Mouse (Mus musculus): ENCODE results near the gene Cd164.

Cd164 gene

DNA sequence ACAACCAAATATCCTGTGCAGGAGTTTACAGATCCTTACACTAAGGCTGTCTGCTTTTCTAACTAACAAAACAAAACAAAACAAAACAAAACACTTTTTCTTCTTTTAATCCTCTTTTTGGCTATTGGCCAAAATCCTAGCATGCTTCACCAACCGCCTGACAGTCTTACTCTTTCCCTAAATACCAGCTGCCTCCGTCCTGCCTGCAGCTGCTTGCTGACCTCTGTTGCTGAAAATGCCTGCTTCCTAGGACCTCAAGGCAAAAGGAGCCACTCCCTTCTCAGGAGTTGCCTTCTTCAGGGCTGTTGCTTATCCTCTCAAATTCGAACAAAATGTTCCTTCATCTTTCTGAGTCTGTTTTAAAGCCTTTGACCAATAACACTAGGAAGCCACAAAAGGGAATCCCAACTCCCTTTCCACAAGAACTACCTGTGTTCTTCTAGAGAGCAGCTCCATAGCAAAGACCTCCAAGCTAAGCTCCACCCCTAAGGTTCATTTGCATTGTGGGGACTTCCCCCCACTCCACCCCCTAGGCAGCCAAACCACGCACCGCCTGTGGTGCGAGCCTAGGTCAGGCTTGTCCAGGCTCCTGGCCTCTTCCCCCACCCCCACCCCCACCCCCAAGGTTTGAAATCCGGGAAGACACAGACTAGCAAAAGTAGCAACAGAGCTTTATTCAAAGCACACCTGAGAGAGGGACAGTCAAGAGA lies 25.4 kb downstream of the Cd164 start:
- in situ Hi-C loops (cut with MboI, MseI): no loop called here

DNA sequence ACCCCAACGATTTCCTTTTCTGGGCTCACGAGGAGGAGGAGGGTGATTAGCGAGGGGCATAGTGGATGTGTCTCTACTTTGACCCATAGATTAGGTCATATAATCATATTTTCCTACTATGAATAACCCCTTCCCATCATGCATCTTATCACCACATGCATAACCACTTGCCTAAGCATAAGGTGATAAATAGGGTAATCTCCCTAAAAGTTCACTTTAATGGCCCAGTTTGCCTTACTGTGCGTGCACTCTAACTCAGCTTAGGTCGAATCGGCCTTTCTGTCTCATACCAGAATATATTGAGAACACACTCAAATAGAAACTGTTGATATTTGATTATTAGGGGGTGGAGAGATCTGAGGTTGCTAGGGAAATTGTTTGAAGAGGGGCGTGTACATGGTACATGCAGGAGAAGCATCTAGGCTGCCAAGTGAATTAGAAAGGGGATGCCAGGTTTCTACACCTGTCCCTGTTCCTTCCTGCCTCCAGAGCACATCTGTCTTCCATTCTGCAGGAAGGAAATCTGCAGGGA lies 26.1 kb downstream of the Cd164 start:
- in situ Hi-C loops (cut with MboI, MseI): no loop called here

DNA sequence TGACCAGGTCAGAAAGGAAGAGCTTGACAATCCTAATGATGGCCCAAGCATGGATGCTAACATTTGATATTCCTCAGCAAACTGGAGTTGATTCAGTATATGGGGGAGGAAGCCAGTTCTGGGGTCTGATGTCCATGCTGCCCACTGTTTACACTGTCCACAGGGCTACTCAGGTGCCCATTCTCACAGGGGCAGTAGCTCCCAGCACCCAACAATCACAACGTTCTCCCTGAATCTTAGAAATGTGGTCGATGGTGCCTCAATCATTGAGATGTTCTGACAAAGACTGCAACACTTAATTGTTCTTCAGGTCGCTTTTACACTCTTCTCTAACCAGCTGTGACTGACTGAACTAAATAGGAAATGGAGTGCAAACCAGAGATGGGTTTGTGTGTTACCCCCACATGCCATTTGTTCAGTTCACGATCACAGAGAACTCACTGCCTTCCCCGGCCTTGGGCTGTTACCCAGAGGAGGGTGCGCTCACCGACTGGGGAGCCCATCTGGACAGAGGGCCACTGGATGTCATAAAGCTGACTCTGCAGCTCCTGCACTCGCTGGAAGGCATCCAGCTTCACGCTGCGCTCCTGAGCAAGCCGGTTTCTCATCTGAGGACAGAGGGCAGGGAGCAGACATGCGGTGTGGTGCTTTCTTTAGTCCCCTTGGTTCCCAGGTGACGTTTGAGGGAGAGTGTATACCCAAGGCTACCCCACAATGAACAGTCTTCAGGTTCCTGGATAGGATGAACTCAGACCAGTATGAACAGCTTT lies 27.4 kb downstream of the Cd164 start:
- in situ Hi-C loops (cut with MboI, MseI): no loop called here

DNA sequence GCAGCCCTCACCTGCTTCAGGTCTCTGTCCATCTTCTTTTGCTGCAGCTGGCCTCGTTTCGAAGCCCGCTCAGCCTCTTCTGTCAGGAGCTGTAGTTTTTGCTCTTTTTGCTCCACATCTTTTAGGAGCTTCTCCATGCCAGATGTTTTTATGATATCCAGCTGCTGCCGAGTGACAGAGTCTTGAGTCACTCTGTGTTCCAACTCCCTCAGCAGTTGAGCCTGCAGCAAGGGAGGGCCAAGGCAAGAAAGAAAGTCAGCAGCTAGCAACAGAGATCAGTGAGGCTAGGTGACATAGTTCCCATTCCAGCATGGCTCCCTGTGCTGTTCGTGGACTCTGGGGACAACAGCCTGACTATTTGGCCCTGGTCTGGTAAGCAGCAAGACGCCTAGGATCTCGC lies 31.5 kb downstream of the Cd164 start:
- in situ Hi-C loops (cut with MboI, MseI): no loop called here

DNA sequence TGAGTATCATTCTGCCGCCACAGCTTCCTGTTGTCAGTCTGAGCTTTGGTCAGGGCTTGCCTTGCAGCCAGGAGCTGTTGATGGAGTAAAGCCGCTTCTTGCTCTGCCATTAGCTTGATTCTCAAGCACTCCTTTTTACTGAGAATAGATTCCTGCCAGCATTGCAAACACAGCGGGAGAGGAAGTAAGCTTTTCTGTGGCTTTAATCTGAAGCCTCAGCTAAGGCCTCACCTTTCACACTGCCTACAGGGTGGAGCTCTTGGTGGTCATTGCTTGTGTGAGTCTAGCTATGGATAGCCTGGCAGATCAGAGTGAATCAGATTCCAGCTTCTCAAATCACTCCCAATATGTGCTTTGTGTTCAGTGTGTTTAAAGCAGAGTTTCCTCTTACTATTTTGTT lies 33.1 kb downstream of the Cd164 start:
- in situ Hi-C loops (cut with MboI, MseI): no loop called here

DNA sequence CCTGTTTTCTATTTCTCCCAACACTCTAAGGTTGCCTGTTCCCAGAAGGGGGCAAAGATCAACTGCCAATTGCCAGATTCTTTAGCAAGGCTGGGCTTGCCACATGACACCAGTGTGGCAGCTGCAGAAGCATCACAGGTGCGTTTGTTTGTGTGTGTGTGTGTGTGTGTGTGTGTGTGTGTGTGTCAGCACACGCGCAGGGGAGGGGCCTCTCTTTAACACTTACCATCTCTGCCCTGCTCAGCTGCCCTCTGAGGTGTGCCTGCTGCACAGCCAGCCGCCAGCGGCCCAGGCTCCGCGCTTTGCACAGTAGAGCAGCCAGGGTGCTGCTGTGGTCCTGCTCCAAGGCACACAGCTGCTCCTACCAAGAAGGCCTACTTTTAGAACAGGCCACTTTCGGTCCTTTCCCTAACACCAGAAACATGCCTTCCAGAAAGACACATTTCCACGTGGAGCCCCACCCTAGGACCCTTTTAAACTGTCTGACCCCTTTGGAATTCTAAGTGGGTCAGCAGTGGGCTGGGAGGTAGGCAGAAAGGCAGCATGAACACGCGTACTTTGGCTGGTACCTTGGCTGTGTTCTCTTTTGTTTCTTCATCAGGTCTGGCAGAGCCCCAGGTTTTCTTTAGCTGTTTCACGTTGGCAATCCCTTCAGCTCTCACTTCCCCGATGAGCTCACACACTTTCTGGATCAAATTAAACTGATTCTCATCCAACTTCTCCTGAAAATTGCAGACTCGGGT lies 33.8 kb downstream of the Cd164 start:
- in situ Hi-C loops (cut with MboI, MseI): no loop called here

DNA sequence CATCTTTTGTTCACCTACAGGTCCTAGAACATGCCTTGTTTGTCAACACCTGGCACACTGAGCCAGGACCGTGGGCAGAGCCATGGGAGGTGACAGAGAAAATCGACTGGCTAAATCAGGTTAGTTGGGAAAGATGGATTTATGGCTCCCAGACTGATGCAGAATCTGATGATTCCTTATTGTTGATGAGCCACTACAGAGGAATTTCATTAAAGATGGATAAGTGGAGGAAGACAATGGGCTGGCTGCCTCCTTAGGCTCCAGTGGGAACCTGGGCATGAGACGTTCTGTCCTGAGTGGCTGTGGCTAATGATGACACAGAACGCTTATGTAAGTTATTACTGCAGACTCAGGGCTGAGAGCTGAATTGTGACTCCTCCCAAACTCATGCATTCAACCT lies 34.5 kb downstream of the Cd164 start:
- in situ Hi-C loops (cut with MboI, MseI): no loop called here

DNA sequence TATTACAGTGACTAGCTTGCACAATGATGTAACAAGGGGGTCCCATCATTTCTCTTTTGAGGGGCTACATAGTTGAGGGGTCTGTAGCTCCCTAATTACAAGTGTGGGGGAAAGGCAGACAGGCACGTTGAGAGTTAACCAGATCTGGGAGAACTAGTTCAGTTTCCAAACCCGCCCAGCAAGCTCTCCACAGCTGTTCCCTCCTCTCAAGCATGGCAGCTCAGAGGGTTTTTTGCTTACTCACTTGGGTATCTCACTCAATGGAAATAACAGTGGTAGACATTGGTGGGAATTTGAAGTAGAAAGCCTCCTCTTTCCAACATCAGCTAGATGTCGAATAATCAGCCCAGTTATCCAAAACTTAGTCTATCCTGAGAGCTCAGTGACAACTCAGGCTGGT lies 35.9 kb downstream of the Cd164 start:
- in situ Hi-C loops (cut with MboI, MseI): no loop called here

DNA sequence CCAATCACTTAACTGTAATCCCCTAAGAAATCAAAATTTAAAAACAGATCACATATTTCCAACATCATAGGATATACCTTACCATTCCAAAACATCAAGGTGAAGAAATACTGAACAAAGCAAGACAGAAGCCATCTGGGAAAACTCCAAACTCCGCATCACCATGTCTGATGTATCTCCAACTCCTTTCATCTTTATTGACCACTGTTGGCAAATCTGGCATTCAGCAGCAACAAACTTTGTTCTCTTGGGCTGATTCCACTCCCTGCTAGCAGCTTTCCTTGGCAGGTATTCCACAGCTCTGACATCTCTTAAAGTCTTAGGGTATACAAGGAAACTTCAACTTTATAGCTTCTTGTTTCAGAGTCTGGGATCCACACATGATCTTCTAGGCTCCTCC lies 39.2 kb downstream of the Cd164 start:
- in situ Hi-C loops (cut with MboI, MseI): no loop called here

DNA sequence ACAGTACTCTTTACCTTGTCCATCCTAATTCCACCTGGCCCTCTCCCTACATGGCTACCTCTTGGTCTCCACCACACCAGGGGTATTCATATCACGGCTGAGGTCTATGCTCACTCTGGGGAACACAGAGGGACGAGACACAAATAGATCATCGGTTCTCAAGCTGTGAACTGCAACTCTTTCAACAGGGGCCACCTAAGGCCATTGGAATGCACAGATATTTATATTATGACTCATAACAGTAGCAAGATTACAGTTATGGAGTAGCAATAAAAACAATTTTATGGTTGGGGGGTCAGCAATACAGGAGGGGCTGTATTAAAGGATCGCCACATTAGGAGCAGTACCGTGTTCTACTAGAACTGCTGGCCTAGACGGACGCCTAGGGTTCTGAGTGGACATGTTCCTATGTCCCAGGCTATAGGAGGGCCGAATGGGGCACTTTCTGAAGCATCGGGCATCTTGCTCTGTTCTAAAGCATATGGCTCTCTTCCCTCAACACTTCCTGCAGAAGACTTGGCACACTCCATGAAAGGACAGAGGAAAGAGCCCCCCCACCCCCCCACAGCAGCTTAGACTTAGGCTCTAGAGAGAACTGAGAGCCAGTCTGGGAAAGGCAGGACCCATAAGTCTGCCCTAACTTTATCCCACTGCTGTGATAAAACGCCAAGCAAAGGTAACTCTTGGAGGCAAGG lies 42.6 kb downstream of the Cd164 start:
- in situ Hi-C loops (cut with MboI, MseI): no loop called here

DNA sequence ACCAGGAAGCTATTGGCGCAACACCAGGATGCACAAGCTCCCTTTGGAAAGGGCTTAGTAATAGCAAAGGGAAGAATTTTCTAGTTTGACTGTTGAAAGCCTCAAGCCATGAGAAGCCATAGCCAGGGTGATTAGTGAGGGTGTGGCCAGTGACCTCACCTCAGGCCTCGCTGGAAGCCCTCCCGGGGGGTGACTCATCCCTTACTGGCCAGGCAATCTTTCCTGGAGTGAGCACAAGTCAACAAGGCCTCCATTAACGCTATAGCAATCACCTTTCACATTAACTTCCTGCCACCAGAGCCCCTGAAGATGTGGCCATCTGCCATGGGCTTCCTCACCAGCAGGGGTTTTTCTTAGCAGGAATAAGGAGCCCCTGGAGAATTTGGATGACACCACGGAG lies 45.9 kb downstream of the Cd164 start:
- in situ Hi-C loops (cut with MboI, MseI): no loop called here

DNA sequence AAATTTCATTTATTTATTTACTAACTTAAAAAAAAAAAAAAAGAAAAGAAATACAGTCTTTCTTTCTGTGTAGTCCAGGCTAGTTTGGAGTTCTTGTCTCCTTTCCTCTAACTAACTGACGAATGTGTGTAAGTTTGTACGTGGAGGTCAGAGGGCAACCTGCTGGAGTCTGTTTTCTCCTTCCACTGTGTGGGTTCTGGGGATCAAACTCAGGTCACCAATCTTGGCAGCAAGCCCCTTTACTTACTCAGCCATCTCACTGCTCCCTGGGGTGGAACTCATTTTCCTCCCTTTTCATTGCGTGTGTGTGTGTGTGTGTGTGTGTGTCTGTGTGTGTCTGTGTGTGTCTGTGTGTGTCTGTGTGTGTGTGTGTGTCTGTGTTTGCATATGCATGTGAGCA lies 49.1 kb downstream of the Cd164 start:
- in situ Hi-C loops (cut with MboI, MseI): no loop called here

DNA sequence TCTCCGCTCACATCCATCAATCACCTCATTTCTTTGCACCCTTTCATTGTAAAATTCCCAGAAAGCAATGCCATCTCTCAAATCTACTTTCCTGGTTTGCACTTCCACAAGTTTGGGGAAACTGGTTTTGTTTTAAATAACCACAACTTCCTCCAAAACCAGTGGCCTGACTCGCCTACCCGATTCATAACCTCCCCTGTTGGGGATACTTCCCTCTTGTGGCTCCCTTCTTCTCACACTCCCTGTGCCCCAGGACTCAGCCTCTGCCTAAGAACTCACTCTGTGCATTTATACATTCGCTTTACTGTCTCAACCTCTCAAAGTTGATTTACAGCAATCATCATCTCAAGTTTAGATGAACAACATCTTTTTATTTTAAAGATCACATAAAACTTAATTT lies 51.9 kb downstream of the Cd164 start:
- in situ Hi-C loops (cut with MboI, MseI): loop anchor here (5.0 kb wide), 1 partner anchor 51 kb away; no protein-coding TSS in a partner anchor

DNA sequence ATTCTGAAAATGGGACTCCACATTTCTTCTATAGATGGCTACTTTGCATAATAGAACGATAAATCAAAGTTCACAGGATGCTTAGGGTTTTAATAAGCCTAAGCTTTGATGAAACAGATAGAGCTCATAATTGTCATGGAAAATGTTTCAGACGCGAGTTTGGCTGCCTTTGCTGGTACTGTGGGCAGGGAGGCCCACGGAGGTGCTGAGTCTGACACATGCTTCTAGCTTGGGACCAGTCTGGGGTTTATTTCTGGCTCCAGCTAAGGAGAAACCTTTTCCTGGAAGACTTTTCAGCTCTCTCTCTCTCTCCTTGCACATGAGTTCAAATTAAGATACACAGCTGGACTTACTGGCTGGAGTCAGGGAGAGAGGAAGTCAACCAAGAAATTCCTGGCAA lies 53.1 kb downstream of the Cd164 start:
- in situ Hi-C loops (cut with MboI, MseI): loop anchor here (5.0 kb wide), 1 partner anchor 50 kb away; no protein-coding TSS in a partner anchor

DNA sequence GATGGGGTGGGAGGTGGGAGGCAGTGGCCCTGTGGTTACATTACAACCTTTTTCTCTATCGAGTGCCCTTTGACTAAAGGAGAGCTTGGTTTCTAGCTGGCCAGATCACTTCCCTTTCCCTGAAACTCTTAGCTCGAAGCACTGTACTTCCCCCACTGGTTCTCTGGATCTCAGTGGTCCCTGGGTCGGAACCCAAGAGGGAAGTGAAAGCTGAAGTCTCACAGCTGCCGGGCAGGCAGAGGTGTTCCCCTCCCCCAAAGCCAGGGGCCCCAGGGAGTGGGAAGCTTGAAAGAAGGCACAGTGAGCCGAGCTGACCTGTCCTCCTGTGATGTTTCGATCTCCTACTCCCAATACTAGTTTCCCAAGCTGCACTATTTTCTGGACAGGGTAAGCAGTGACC lies 54.0 kb downstream of the Cd164 start:
- in situ Hi-C loops (cut with MboI, MseI): loop anchor here (5.0 kb wide), 1 partner anchor 49 kb away; no protein-coding TSS in a partner anchor

DNA sequence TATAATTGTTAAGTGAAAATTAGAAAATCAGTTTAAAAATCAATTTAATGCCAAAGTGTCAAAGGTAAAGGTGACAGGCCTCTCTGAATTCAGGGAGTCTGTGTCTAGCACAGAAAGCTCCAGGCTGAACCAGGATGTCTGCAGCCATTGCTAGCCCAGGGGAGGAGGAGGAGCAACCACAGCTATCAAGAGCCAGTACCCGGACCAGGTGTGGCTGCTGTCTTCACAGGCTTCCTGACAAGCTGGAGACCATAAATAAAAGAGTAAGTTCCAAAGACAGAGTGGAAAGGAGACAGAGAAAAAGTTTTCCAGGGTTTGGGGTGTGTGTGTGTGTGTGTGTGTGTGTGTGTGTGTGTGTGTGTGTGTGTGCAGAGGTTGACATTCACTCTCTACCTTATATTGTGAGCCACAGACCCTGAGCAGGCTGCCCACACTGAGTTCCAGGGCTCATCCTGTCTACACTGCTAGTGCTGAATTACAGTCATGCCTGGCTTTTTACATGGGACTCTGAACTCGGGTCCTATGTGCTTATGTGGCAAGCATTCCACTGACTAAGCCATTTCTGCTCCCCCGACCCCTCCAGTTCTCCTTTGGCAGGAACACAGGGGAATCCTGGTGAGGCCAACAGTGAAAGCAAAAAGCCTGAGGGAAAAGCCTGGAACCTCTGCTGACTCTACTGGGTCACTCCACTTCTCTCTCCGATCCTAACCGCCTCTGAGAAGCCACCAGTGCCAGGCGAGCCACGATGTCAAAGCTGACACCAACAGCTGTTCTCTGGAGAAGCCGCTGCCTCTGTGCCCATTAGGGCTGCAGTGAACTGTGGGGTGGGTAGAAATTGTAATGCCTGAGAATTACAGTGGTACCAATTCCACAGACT lies 56.5 kb downstream of the Cd164 start:
- in situ Hi-C loops (cut with MboI, MseI): no loop called here

DNA sequence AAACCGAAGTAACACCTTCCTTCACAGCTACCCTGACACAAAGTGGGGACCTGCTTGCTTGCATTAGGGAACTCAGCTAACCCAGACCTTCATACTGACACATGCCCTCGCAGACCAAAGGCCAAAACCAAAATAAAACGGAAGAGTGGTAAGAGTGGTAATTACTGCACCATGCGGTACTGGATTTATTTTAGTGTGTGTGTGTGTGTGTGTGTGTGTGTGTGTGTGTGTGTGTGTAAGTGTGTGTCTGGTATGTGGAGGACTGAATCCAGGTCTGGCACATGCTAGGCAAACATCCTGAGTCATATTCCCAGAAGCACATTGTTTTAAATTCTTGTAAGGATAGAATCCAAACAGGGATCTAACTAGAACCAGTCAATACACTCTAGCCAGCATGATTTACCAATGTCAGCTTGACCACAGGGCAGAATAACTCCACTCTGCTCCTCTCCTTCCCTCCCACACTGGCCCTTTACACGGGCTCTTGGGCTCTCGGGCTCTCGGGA lies 57.2 kb downstream of the Cd164 start:
- in situ Hi-C loops (cut with MboI, MseI): no loop called here

DNA sequence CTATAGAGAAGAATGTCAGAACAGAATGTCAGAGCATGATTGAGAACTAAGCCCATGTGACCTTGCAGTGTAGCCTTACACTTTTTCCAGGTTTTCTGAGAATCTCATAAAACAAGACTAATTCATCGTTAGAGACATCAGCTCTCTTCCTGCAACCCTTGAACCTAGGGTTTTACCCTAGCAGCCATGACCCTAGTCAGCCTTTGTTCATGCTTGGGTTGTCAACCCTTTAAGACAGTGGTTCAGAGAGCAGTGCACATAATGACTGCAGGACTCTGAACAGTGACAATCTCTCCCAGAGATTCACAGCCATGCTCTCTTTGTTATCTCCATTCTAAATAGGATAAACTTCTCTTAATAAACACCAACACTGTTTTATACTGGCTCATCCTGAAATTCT lies 59.3 kb downstream of the Cd164 start:
- in situ Hi-C loops (cut with MboI, MseI): no loop called here

DNA sequence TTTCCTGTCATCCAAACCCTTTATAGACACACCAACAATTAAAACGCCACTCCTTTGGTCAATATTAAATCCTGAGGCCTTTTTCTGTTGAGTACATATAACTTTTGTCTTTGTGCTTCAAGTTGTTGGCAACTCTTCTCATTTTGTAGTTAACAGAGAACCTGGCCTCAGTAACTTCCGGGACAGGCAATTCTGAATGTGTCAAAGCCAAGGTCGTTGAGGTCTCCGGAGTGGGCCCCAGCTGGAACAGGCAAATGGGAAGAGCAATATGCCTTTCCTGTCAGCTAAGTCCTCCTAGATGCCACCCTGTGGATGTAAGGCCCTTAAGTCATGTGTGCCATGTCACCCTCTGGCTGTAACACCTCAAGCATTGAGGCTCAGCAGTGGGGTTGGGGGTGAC lies 61.2 kb downstream of the Cd164 start:
- in situ Hi-C loops (cut with MboI, MseI): no loop called here

All from T-helper 2 cell (primary cell).